Mouse (Mus musculus) MEL (cell line): ENCODE results near the gene Fam57a.

ENCODE experiments used
- CHD1 ChIP-seq: IDR thresholded peaks from 2 replicates; pipeline ENCODE4 v1.6.1; 2012; ENCODE audit warnings: low read depth, mild to moderate bottlenecking, inconsistent platforms, low read length, improper control_type of control experiment
- CTCF ChIP-seq, 3 experiments: IDR thresholded peaks in 2 of 3; conservative IDR thresholded peaks in 1 of 3; 2 replicates each; pipeline ENCODE4 v1.5.1; 2011 to 2012; ENCODE audit warnings: low read length in 3 of 3, low read depth in 2 of 3, mild to moderate bottlenecking in 2 of 3, improper control_type of control experiment in 1 of 3, inconsistent platforms in 1 of 3, mixed read lengths in 1 of 3, moderate library complexity in 1 of 3; ENCODE audit not compliant: control insufficient read depth in 1 of 3, insufficient read depth in 1 of 3, poor library complexity in 1 of 3, severe bottlenecking in 1 of 3
- EP300 ChIP-seq, 2 experiments: IDR thresholded peaks; 2 replicates each; pipeline ENCODE4 v1.6.1; 2011; ENCODE audit warnings: improper control_type of control experiment in 2 of 2, low read length in 2 of 2, low read depth in 1 of 2, mild to moderate bottlenecking in 1 of 2
- HCFC1 ChIP-seq: IDR thresholded peaks from 2 replicates; pipeline ENCODE4 v1.6.1; 2012; ENCODE audit warnings: low read depth, mild to moderate bottlenecking, inconsistent platforms, low read length, improper control_type of control experiment, moderate library complexity
- MAFK ChIP-seq: IDR thresholded peaks from 2 replicates; pipeline ENCODE4 v1.6.1; 2011; ENCODE audit warnings: low read depth, mild to moderate bottlenecking, low read length, improper control_type of control experiment, borderline replicate concordance
- MAX ChIP-seq: IDR thresholded peaks from 2 replicates; pipeline ENCODE4 v1.6.1; 2011; ENCODE audit warnings: low read length, improper control_type of control experiment
- POLR2A ChIP-seq, 2 experiments: IDR thresholded peaks; 2 replicates each; pipeline ENCODE4 v1.6.1; 2011 to 2012; ENCODE audit warnings: low read length in 2 of 2, mild to moderate bottlenecking in 2 of 2, control low read depth in 1 of 2, improper control_type of control experiment in 1 of 2, low read depth in 1 of 2, moderate library complexity in 1 of 2; ENCODE audit not compliant: control insufficient read depth in 1 of 2, insufficient read depth in 1 of 2, poor library complexity in 1 of 2
- TAL1 ChIP-seq: IDR thresholded peaks from 2 replicates; pipeline ENCODE4 v1.6.1; 2012; ENCODE audit warnings: mild to moderate bottlenecking, inconsistent platforms, low read length, moderate library complexity, mixed read lengths
- TBP ChIP-seq: IDR thresholded peaks from 2 replicates; pipeline ENCODE4 v1.8.0; 2011; ENCODE audit warnings: low read depth, low read length, improper control_type of control experiment
- ZKSCAN1 ChIP-seq: IDR thresholded peaks from 2 replicates; pipeline ENCODE4 v1.6.1; 2012; ENCODE audit warnings: low read depth, mild to moderate bottlenecking, inconsistent platforms, low read length, improper control_type of control experiment, moderate library complexity

DNA sequence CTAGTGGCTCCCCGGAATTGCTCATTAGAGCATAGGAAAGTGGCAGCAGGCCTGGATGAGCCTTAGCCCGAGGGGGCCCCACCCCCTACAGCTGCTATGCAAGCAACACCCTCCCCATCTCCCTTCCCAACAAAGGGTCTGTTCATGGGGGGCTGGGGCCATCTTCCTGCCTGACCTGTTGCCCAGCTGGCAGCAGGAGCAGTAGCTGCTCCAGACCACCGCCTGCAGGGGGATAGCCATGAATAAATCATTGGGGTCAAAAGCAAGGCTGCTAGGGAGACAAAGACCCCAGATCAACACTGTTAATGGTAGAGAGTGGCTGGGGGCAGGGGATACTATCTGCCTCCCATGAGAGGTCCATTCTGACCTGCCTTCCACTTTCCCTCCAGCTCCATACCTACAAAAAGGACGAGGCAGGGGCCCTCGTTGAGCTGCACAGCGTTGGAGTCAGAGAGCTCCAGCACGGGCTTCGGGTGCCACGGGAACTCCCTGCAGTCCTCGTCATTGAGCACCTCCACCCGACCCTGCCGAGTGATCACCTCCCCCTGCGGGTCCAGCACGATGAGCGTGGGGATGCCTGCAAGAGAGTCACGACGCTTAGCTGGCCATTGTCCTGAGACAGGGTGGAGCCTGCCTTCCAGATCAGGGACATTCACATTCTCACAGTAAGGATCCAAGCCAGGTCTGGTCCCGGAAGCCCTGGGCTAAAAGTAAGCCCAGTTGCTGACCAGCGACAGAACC, 83.3 kb downstream of the Fam57a start:
- no peak for TF ChIP-seq CTCF (IDR thresholded peaks at IDR 0.05 in 2 of 3, conservative IDR thresholded peaks at IDR 0.05 in 1 of 3; ENCODE audit: control insufficient read depth in 1 of 3, insufficient read depth in 1 of 3, low read depth in 2 of 3, low read length in 3 of 3, poor library complexity in 1 of 3, severe bottlenecking in 1 of 3)
- no peak for TF ChIP-seq TAL1
- TF ChIP-seq MAFK, result no peak
- no peak for TF ChIP-seq EP300 (IDR thresholded peaks at IDR 0.05; ENCODE audit: low read depth in 1 of 2, low read length in 2 of 2)
- no peak for TF ChIP-seq POLR2A (IDR thresholded peaks at IDR 0.05; ENCODE audit: control insufficient read depth in 1 of 2, insufficient read depth in 1 of 2, low read depth in 1 of 2, low read length in 2 of 2, poor library complexity in 1 of 2)
- TF ChIP-seq HCFC1, result no peak
- no peak for TF ChIP-seq MAX
- TF ChIP-seq ZKSCAN1, result no peak
- TF ChIP-seq CHD1, result no peak
- no peak for TF ChIP-seq TBP
